Mouse (Mus musculus): ENCODE measurements around the gene 1700022I11Rik. TPM values are rescaled to one million over a fixed set of nuclear protein-coding genes. Genes with fewer than 3 reads are reported as not detected.

Gene 1700022I11Rik
- polyA plus RNA-seq, 1 experiment from 2014 or later = 0.76 TPM

GRCm38 (mm10) chr4:42953435-42954094 lies 15.8 kb upstream of the 1700022I11Rik start:
- no peak for DNase-seq (ENCODE audit: low spot score)

DNA sequence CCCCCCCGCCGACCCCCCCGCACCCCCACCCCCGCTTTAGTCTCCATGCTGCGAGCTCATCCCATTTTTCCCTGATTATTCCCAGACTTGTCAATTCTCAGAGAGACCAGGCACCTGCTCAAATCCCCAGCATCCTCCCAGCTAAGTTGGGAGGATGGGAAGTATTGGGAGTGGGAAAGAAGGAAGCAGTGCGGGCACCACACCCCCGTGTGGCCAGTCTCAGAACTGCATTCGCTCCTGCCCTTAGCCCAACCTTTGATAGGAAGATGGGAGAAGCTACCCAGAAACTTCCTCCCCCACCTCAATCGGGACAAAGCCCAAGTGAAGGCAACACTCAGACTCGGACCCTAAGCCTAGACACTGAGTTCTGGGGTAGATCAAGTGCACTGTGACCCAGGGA lies 15.1 kb upstream of the 1700022I11Rik start:
- Histone ChIP-seq H3K9ac (replicated peaks; ENCODE audit: low read length) (no peak overlapping the region), H3K4me1 (ENCODE audit: control insufficient read depth, insufficient read depth, low read length) (no peaks in the 10 kb centered on the region; the same call in 1 of the 2 replicates), H3K27me3 (ENCODE audit: control insufficient read depth, insufficient read depth, low read length) (no peaks in the 10 kb centered on the region), H3K9me3 (replicated peaks; ENCODE audit: control insufficient read depth, low read length) (no peaks in the 10 kb centered on the region), H3K4me2 (ENCODE audit: low read depth, low read length) (no peak overlapping the region), H3K27ac (replicated peaks; ENCODE audit: low read depth, low read length) (no peak overlapping the region), H3K36me3 (replicated peaks; ENCODE audit: control insufficient read depth, insufficient read depth, low read depth, low read length) (no peaks in the 10 kb centered on the region; the same call in 1 of the 2 replicates), H3K4me3 (ENCODE audit: low read depth, low read length) (no peak overlapping the region)
- peak; percentile 82 for DNase-seq (ENCODE audit: low spot score)
- 6% methylated on average over 10 of the region's 10 CpGs for WGBS
- no peak for ATAC-seq (replicated peaks; ENCODE audit: insufficient number of reproducible peaks, low FRiP score, low TSS enrichment, low read depth)

More at GRCm38 (mm10) chr4:42953435-42954094, 15.8 kb upstream of the 1700022I11Rik start:
- Histone ChIP-seq H3K36me3 (replicated peaks; ENCODE audit: control insufficient read depth, insufficient read depth, low read depth, low read length) (no peaks in the 10 kb centered on the region; the same call in 1 of the 2 replicates), H3K4me1 (ENCODE audit: control insufficient read depth, insufficient read depth, low read length) (no peaks in the 10 kb centered on the region; the same call in 1 of the 2 replicates), H3K4me2 (ENCODE audit: low read depth, low read length) (no peak overlapping the region), H3K9ac (replicated peaks; ENCODE audit: low read length) (no peak overlapping the region), H3K27ac (replicated peaks; ENCODE audit: low read depth, low read length) (no peak overlapping the region), H3K9me3 (replicated peaks; ENCODE audit: control insufficient read depth, low read length) (no peaks in the 10 kb centered on the region), H3K27me3 (ENCODE audit: control insufficient read depth, insufficient read depth, low read length) (no peaks in the 10 kb centered on the region), H3K4me3 (ENCODE audit: low read depth, low read length) (no peak overlapping the region)
- WGBS = 18% methylated on average over 10 of the region's 10 CpGs
- no peak for ATAC-seq (replicated peaks; ENCODE audit: insufficient number of reproducible peaks, low FRiP score, low TSS enrichment, low read depth)

GRCm38 (mm10) chr4:42955200-42955599 lies 14.2 kb upstream of the 1700022I11Rik start:
- no peak overlapping the region for H3K4me3 ChIP-seq (ENCODE audit: low read depth, low read length)
- H3K4me1 ChIP-seq (ENCODE audit: control insufficient read depth, insufficient read depth, low read length) = no peaks in the 10 kb centered on the region; the same call in 1 of the 2 replicates
- DNase-seq (ENCODE audit: low spot score) (no peak), ATAC-seq (replicated peaks; ENCODE audit: insufficient number of reproducible peaks, low FRiP score, low TSS enrichment, low read depth) (no peak)
- H3K36me3 ChIP-seq (replicated peaks; ENCODE audit: control insufficient read depth, insufficient read depth, low read depth, low read length) = no peaks in the 10 kb centered on the region; the same call in 1 of the 2 replicates
- H3K4me2 ChIP-seq (ENCODE audit: low read depth, low read length) = no peak overlapping the region
- WGBS = 90% methylated on average over 3 of the region's 3 CpGs
- no peaks in the 10 kb centered on the region for H3K9me3 ChIP-seq (replicated peaks; ENCODE audit: control insufficient read depth, low read length)
- H3K27me3 ChIP-seq (ENCODE audit: control insufficient read depth, insufficient read depth, low read length) = no peaks in the 10 kb centered on the region
- no peak overlapping the region for H3K9ac ChIP-seq (replicated peaks; ENCODE audit: low read length)
- no peak overlapping the region for H3K27ac ChIP-seq (replicated peaks; ENCODE audit: low read depth, low read length)

DNA sequence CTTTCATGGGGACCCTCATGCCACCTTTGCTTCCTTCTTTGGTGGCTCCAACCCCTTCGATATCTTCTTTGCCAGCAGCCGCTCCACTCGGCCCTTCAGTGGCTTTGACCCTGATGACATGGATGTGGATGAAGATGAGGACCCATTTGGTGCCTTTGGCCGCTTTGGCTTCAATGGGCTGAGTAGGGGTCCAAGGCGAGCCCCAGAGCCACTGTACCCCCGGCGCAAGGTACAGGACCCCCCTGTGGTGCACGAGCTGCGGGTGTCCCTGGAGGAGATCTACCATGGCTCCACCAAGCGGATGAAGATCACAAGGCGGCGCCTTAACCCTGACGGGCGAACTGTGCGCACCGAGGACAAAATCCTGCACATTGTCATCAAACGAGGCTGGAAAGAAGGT lies 12.8 kb upstream of the 1700022I11Rik start:
- no peak overlapping the region for H3K9ac ChIP-seq (replicated peaks; ENCODE audit: low read length)
- DNase-seq (ENCODE audit: low spot score) (no peak), ATAC-seq (replicated peaks; ENCODE audit: insufficient number of reproducible peaks, low FRiP score, low TSS enrichment, low read depth) (no peak)
- no peak overlapping the region for H3K27ac ChIP-seq (replicated peaks; ENCODE audit: low read depth, low read length)
- no peaks in the 10 kb centered on the region for H3K4me1 ChIP-seq (ENCODE audit: control insufficient read depth, insufficient read depth, low read length)
- H3K4me3 ChIP-seq (ENCODE audit: low read depth, low read length) = no peak overlapping the region
- H3K36me3 ChIP-seq (replicated peaks; ENCODE audit: control insufficient read depth, insufficient read depth, low read depth, low read length) = no peaks in the 10 kb centered on the region; the same call in 1 of the 2 replicates
- 95% methylated on average over 17 of the region's 17 CpGs for WGBS
- no peak overlapping the region for H3K4me2 ChIP-seq (ENCODE audit: low read depth, low read length)
- no peaks in the 10 kb centered on the region for H3K9me3 ChIP-seq (replicated peaks; ENCODE audit: control insufficient read depth, low read length)
- H3K27me3 ChIP-seq (ENCODE audit: control insufficient read depth, insufficient read depth, low read length) = no peaks in the 10 kb centered on the region

DNA sequence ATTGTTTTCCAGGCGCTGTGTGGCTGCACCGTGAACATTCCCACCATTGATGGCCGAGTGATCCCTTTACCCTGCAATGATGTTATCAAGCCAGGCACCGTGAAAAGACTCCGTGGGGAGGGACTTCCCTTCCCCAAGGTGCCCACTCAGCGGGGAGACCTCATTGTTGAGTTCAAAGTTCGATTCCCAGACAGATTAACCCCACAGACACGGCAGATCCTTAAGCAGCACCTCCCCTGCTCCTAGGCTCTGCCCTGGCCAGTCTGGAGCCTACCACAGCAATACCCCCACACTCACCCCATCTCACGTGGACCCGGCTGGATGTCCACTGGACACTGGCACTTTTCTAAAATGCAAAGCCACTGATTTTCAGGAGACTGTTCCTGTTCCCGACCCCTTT lies 12.1 kb upstream of the 1700022I11Rik start:
- H3K4me2 ChIP-seq (ENCODE audit: low read depth, low read length) = no peak overlapping the region
- H3K9me3 ChIP-seq (replicated peaks; ENCODE audit: control insufficient read depth, low read length) = no peaks in the 10 kb centered on the region
- DNase-seq (ENCODE audit: low spot score) (no peak), ATAC-seq (replicated peaks; ENCODE audit: insufficient number of reproducible peaks, low FRiP score, low TSS enrichment, low read depth) (no peak)
- no peak overlapping the region for H3K9ac ChIP-seq (replicated peaks; ENCODE audit: low read length)
- no peaks in the 10 kb centered on the region for H3K27me3 ChIP-seq (ENCODE audit: control insufficient read depth, insufficient read depth, low read length)
- no peak overlapping the region for H3K27ac ChIP-seq (replicated peaks; ENCODE audit: low read depth, low read length)
- H3K4me3 ChIP-seq (ENCODE audit: low read depth, low read length) = no peak overlapping the region
- H3K36me3 ChIP-seq (replicated peaks; ENCODE audit: control insufficient read depth, insufficient read depth, low read depth, low read length) = no peaks in the 10 kb centered on the region; the same call in 1 of the 2 replicates
- 82% methylated on average over 11 of the region's 11 CpGs for WGBS
- H3K4me1 ChIP-seq (ENCODE audit: control insufficient read depth, insufficient read depth, low read length) = no peaks in the 10 kb centered on the region

GRCm38 (mm10) chr4:42957979-42958378 lies 11.4 kb upstream of the 1700022I11Rik start:
- DNase-seq (ENCODE audit: low spot score) (no peak), ATAC-seq (replicated peaks; ENCODE audit: insufficient number of reproducible peaks, low FRiP score, low TSS enrichment, low read depth) (no peak)
- no peak overlapping the region for H3K27ac ChIP-seq (replicated peaks; ENCODE audit: low read depth, low read length)
- H3K9ac ChIP-seq (replicated peaks; ENCODE audit: low read length) = no peak overlapping the region
- WGBS = 90% methylated on average over 8 of the region's 8 CpGs
- H3K4me1 ChIP-seq (ENCODE audit: control insufficient read depth, insufficient read depth, low read length) = no peaks in the 10 kb centered on the region
- H3K36me3 ChIP-seq (replicated peaks; ENCODE audit: control insufficient read depth, insufficient read depth, low read depth, low read length) = no peaks in the 10 kb centered on the region; the same call in 1 of the 2 replicates
- H3K4me2 ChIP-seq (ENCODE audit: low read depth, low read length) = no peak overlapping the region
- H3K27me3 ChIP-seq (ENCODE audit: control insufficient read depth, insufficient read depth, low read length) = no peaks in the 10 kb centered on the region
- no peaks in the 10 kb centered on the region for H3K9me3 ChIP-seq (replicated peaks; ENCODE audit: control insufficient read depth, low read length)
- H3K4me3 ChIP-seq (ENCODE audit: low read depth, low read length) = no peak overlapping the region

- Histone ChIP-seq H3K9me3 (replicated peaks; ENCODE audit: control insufficient read depth, low read length) (no peaks in the 10 kb centered on the region), H3K4me2 (ENCODE audit: low read depth, low read length) (no peak overlapping the region), H3K4me3 (ENCODE audit: low read depth, low read length) (no peak overlapping the region), H3K36me3 (replicated peaks; ENCODE audit: control insufficient read depth, insufficient read depth, low read depth, low read length) (no peaks in the 10 kb centered on the region; the same call in 1 of the 2 replicates), H3K9ac (replicated peaks; ENCODE audit: low read length) (no peak overlapping the region), H3K27me3 (ENCODE audit: control insufficient read depth, insufficient read depth, low read length) (no peaks in the 10 kb centered on the region), H3K4me1 (ENCODE audit: control insufficient read depth, insufficient read depth, low read length) (no peaks in the 10 kb centered on the region), H3K27ac (replicated peaks; ENCODE audit: low read depth, low read length) (no peak overlapping the region)
- no peak for DNase-seq (ENCODE audit: low spot score)
- WGBS = 76% methylated on average over 8 of the region's 8 CpGs
- no peak for ATAC-seq (replicated peaks; ENCODE audit: insufficient number of reproducible peaks, low FRiP score, low TSS enrichment, low read depth)
Observed at GRCm38 (mm10) chr4:42958942-42959341, 10.5 kb upstream of the 1700022I11Rik start.

DNA sequence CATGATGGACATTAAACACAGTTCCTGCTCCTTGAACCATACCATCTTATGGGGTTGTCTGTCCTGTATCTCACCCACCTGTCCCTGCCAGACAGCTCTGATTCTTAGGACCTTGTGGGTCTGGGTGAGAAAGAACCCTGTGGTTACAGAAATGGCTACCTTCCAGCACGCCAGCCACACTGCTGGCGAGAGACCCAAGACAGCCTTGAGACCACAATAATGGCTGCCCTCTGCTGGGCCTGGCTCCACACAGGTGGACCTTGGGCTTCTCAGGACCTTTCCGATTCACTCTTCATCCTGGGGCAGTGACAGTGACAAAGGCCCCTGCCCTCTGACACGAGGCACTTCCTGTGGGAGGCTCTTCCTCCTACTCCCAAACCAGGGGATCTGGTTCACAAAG lies 10.0 kb upstream of the 1700022I11Rik start:
- Histone ChIP-seq H3K9me3 (replicated peaks; ENCODE audit: control insufficient read depth, low read length) (no peaks in the 10 kb centered on the region), H3K4me3 (ENCODE audit: low read depth, low read length) (no peak overlapping the region), H3K4me1 (ENCODE audit: control insufficient read depth, insufficient read depth, low read length) (no peaks in the 10 kb centered on the region), H3K27ac (replicated peaks; ENCODE audit: low read depth, low read length) (no peak overlapping the region), H3K27me3 (ENCODE audit: control insufficient read depth, insufficient read depth, low read length) (0 out of 2 replicates have a peak, but pooled peaks cover under 1% of the 10 kb centered on the region), H3K4me2 (ENCODE audit: low read depth, low read length) (no peak overlapping the region), H3K9ac (replicated peaks; ENCODE audit: low read length) (no peak overlapping the region), H3K36me3 (replicated peaks; ENCODE audit: control insufficient read depth, insufficient read depth, low read depth, low read length) (no peaks in the 10 kb centered on the region; the same call in 1 of the 2 replicates)
- 67% methylated on average over 4 of the region's 4 CpGs for WGBS
- DNase-seq (ENCODE audit: low spot score) (no peak), ATAC-seq (replicated peaks; ENCODE audit: insufficient number of reproducible peaks, low FRiP score, low TSS enrichment, low read depth) (no peak)

Measured in embryonic facial prominence, embryonic 11.5 days (tissue).